Mouse (Mus musculus): ENCODE results near the gene Tbca.

The Tbca gene

DNA sequence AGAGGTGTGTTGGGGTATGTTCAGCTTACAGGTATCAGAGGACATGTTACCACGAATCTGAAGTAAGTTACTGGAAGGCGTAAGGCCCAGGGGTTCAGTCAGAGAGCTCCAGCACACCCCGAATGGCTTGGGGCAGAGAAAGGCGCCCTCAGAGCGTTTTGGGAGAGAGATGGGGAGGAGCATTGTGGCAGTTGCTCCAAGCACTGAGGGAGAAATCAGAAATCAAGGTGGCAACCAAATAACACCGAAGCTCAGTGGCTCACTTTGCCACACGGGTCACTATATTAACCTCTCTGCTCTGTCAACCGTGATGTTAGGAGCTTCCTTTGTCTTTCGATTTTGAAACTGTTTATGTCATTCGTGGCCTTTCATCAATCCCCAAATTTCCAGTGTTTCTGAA is 93.5 kb downstream of the Tbca start:
- no peak for DNase-seq

DNA sequence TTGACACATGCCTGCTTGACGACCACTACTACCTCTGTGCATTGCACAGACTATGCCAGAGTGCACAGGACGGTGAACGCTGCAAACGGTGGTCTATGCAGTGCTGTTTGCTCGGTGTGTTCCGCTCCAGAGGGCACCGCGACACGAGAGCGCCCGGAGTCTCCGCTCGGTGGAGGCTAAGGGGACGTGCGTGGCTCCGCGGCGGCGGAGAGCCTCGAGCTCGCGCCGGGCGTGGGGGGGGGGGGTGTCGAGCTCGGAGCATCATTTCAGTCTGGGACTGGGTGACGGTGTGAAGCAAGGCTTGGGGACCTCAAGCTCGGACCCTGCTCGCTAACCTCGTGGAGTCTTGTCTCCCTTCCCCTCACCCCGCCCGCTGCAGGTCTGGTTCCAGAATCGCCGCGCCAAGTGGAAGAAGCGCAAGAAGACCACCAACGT is 94.0 kb downstream of the Tbca start:
- DNase-seq, result no peak

DNA sequence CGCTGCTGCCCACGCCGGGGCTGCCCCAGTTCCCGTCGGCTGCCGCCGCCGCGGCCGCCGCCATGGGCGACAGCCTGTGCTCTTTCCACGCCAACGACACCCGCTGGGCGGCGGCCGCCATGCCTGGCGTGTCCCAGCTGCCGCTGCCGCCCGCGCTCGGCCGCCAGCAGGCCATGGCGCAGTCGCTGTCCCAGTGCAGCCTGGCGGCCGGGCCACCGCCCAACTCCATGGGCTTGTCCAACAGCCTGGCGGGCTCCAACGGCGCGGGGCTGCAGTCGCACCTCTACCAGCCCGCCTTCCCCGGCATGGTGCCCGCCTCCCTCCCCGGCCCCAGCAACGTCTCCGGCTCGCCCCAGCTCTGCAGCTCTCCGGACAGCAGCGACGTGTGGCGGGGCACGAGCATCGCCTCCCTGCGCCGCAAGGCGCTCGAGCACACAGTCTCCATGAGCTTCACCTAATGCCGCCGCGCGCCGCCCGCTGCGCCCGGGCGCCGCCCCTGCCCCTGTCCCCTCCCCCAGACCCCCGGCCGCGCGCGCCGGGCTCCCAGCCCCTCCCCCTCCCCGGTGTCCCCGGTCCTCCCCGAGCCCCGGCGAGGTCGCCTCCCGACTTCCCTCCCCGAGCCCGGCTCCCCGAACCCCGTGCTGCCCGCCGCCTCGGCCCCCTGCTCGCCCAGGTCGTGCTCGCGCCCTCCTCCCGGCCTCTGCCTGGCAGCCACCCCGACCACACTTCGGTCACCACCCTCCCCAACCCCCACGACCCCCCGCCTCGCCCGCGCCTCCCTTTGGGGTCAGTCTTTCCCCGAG is 94.7 kb downstream of the Tbca start:
- DNase-seq, result no peak

DNA sequence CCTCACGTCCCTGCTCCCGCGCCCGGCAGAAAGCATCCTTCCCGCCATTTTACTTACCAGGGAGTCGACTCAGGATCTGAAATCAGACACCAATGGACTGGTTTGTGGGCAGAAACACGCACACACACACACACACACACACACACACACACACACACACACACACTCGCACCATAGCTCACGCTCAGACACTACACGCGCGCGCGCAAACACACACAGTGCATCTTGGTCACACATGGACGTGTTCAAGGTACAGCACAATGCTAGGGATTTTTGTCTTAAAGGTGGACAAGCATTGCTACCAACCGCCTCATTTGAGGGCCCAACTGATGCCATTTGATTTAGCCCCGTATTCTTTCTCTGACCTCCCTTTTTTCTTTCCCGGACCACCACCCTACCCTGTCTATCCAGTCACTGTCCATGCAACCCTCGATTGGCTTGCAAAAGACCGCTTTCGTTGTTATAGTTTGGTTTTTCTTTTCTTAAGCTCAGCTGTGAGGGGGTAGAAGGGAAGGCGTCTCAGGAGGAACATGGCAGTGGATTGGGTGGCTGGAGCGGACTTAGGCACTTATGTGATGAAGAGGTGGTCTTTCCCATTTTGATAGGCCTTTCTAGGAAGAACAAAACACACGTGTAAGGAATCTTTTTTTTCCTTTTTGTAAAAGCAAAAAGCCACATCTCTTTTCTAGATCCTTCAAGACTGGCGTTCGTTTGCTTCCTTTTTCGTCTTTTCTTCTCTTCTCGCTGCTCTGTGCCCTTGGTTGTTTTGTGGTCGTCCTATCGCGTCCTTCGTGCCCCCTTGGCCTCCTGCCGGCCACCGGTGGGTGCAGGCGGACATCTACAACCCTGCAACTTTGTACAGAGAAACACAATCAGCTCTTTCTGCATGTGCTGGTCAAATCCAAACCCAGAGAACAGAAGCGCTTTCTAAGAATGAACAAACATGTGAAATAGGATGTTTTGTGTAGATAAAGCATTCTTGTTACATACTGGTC is 95.6 kb downstream of the Tbca start:
- DNase-seq, result no peak

DNA sequence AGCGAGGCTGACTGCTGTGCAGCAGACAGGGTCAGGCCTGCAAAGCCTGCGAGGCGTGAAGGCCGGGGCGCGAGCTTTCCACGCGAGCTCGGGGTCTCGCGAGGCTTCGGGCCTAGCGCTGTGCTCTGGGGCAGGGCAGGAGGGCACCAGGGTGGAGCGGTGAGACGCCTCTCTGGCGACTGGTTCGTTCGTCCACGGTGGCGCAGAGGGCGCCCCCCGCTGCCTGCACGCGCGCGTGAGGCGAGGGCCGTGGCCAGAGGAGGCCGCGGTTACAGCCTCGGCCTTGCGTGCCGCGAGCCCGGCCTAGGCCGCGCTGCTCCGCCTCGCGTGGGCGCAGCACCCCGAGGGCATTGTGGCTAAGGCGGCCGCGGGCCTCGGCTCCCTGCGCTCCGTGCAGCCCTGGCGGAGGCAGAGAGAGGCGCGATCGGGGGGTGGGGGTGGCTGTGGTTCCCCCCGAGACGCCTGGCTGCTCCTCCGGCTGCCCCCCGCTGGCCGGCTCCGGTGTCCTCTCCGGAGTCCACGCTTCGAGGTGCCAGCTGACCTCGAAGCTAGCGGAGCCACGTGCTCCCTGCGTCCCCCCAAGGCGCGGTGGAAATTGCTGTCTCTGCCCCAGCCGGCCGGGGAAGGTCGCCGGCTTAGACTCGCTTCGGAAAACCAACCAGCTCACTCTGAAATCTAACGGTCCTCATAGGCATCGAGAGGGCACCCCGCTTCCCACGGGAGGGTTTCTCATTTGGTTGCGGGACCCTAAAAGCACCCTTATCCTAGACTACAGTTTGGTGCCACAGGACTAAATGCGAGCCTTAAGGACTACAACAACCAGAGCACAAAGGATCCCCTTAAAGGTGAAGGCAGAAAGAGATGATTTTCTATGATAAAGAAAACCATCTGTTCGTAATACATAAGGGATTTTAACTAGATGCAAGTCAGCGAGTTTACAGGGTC is 96.9 kb downstream of the Tbca start:
- DNase-seq, result no peak

Data from kidney, adult 8-10 months (tissue).